Comparison of ENCODE assay signal across 28 mouse cellular contexts in the genomic region with DNA sequence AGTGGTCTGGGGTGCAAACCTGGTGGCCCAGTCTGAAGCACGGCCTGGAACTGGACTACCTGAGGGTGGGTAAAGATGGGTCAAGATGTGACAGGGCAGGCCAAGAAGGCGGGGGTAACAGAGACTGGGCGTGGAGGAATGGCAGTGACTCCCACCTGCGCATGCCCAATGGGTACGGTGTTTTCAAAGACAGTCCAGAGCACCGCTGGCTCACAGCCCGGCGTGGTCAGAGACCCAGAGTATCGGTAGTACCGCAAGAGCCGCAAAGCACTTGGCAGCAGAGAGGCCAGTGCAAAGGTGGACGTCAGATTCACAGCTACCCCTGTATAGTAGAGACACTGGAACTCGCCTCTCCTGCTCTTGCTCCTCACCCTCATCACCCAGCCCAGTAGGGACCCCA. TPM values are rescaled to one million over a fixed set of nuclear protein-coding genes. Genes with fewer than 3 reads are reported as not detected.
DNase-seq lines count a peak whose midpoint lies in the region; ATAC-seq and TF ChIP-seq lines count a peak whose summit lies in the region.
"Had no signal": no experiment of that assay in that cellular context is flagged by ENCODE, and none has a peak within 500 bp of the region (broad histone marks: within the 10 kb centered on the region; RNA-seq: fewer than 3 reads in every experiment).

No protein-coding gene starts in this region.

- DNase-seq in cerebellum, adult 11-12 months: peak; percentile 66
- DNase-seq in cerebellum, adult 8-10 months: no peak
- DNase-seq in hindbrain, postnatal 0 days (ENCODE audit: low spot score): peak; percentile 25
- DNase-seq in midbrain, embryonic 11.5 days (ENCODE audit: low spot score, missing footprints): no peak
- DNase-seq in limb, embryonic 10.5 days (ENCODE audit: low spot score): peak; percentile 35
- DNase-seq in gastrocnemius, postnatal 36 days: no peak
- DNase-seq: gastrocnemius, postnatal 25 days; liver, embryonic 13.5 days; lung, embryonic 14.5 days; lung, postnatal 36 days; retina, postnatal 1 day; thymus, postnatal 14 days had no signal

- H3K4me2 ChIP-seq in hindbrain, postnatal 0 days (ENCODE audit: low read depth, low read length): 0 out of 2 replicates have a peak overlapping the region, but pooled peaks have one; percentile 85
- no peak overlapping the region for H3K4me2 ChIP-seq in hindbrain, embryonic 12.5 days (replicated peaks)
- H3K4me2 ChIP-seq in midbrain, embryonic 15.5 days: 0 out of 2 replicates have a peak overlapping the region, but pooled peaks have one; percentile 8
- no peak overlapping the region for H3K4me2 ChIP-seq in midbrain, embryonic 11.5 days
- H3K4me2 ChIP-seq: limb, embryonic 13.5 days; liver, embryonic 13.5 days; lung, embryonic 14.5 days had no signal

- no peak for ATAC-seq in hindbrain, postnatal 0 days
- no peak for ATAC-seq in hindbrain, embryonic 12.5 days (ENCODE audit: low FRiP score)
- no peak for ATAC-seq in midbrain, embryonic 15.5 days (replicated peaks)
- no peak for ATAC-seq in midbrain, embryonic 11.5 days (ENCODE audit: low FRiP score)
- ATAC-seq: forebrain, embryonic 16.5 days; intestine, postnatal 0 days had no signal

- no peak overlapping the region for H3K27ac ChIP-seq in hindbrain, postnatal 0 days
- no peak overlapping the region for H3K27ac ChIP-seq in hindbrain, embryonic 12.5 days
- H3K27ac ChIP-seq in midbrain, embryonic 15.5 days: no peak overlapping the region
- H3K27ac ChIP-seq in midbrain, embryonic 11.5 days (ENCODE audit: low read depth, low read length): no peak overlapping the region
- H3K27ac ChIP-seq in limb, embryonic 10.5 days: no peak overlapping the region
- H3K27ac ChIP-seq: limb, embryonic 13.5 days; liver, embryonic 13.5 days; stomach, postnatal 0 days had no signal

- no peaks in the 10 kb centered on the region for H3K36me3 ChIP-seq in hindbrain, postnatal 0 days (ENCODE audit: insufficient read depth, low read length)
- peaks cover 16% of the 10 kb centered on the region; the same call in 1 of the 2 replicates for H3K36me3 ChIP-seq in hindbrain, embryonic 12.5 days
- no peaks in the 10 kb centered on the region for H3K36me3 ChIP-seq in midbrain, embryonic 15.5 days (replicated peaks)
- H3K36me3 ChIP-seq in midbrain, embryonic 11.5 days (ENCODE audit: control insufficient read depth, insufficient read depth, low read length): no peaks in the 10 kb centered on the region
- H3K36me3 ChIP-seq in limb, embryonic 10.5 days: peaks cover 11% of the 10 kb centered on the region
- H3K36me3 ChIP-seq: liver, embryonic 13.5 days had no signal

- intact Hi-C loops in gastrocnemius, postnatal 36 days (cut with DNase I): no loop called here

- no peak overlapping the region for H3K9ac ChIP-seq in hindbrain, postnatal 0 days (replicated peaks; ENCODE audit: low read length)
- H3K9ac ChIP-seq in hindbrain, embryonic 12.5 days: no peak overlapping the region
- no peak overlapping the region for H3K9ac ChIP-seq in midbrain, embryonic 15.5 days
- no peak overlapping the region for H3K9ac ChIP-seq in midbrain, embryonic 11.5 days (ENCODE audit: low read length)
- H3K9ac ChIP-seq: limb, embryonic 13.5 days; liver, embryonic 13.5 days; lung, embryonic 14.5 days had no signal

- peaks cover 10% of the 10 kb centered on the region; the same call in 1 of the 2 replicates for H3K27me3 ChIP-seq in hindbrain, postnatal 0 days (ENCODE audit: insufficient read depth, low read length)
- peaks cover 74% of the 10 kb centered on the region for H3K27me3 ChIP-seq in hindbrain, embryonic 12.5 days
- peaks cover 40% of the 10 kb centered on the region for H3K27me3 ChIP-seq in midbrain, embryonic 15.5 days (replicated peaks)
- H3K27me3 ChIP-seq in midbrain, embryonic 11.5 days (ENCODE audit: control insufficient read depth, insufficient read depth, low read length): peaks cover 63% of the 10 kb centered on the region
- H3K27me3 ChIP-seq in limb, embryonic 10.5 days (ENCODE audit: low read depth, poor library complexity, severe bottlenecking): peaks cover 76% of the 10 kb centered on the region
- H3K27me3 ChIP-seq: CH12.LX had no signal

- H3K9me3 ChIP-seq in hindbrain, postnatal 0 days (ENCODE audit: low read length): no peaks in the 10 kb centered on the region
- H3K9me3 ChIP-seq in hindbrain, embryonic 12.5 days (replicated peaks): no peaks in the 10 kb centered on the region
- H3K9me3 ChIP-seq in midbrain, embryonic 15.5 days: no peaks in the 10 kb centered on the region
- no peaks in the 10 kb centered on the region for H3K9me3 ChIP-seq in midbrain, embryonic 11.5 days (ENCODE audit: control insufficient read depth, low read length)
- H3K9me3 ChIP-seq in limb, embryonic 10.5 days (replicated peaks): no peaks in the 10 kb centered on the region
- H3K9me3 ChIP-seq: limb, embryonic 13.5 days; liver, embryonic 13.5 days had no signal

- H3K4me3 ChIP-seq in hindbrain, postnatal 0 days (ENCODE audit: low read length): no peak overlapping the region
- H3K4me3 ChIP-seq in hindbrain, embryonic 12.5 days: no peak overlapping the region
- H3K4me3 ChIP-seq in midbrain, embryonic 15.5 days: no peak overlapping the region
- no peak overlapping the region for H3K4me3 ChIP-seq in midbrain, embryonic 11.5 days (ENCODE audit: low read depth, low read length)
- no peak overlapping the region for H3K4me3 ChIP-seq in limb, embryonic 10.5 days
- H3K4me3 ChIP-seq: limb, embryonic 13.5 days; liver, embryonic 13.5 days; myocyte had no signal

- peaks cover 9% of the 10 kb centered on the region for H3K4me1 ChIP-seq in hindbrain, postnatal 0 days (ENCODE audit: insufficient read depth, low read length)
- H3K4me1 ChIP-seq in hindbrain, embryonic 12.5 days: peaks cover 18% of the 10 kb centered on the region
- H3K4me1 ChIP-seq in midbrain, embryonic 15.5 days: peaks cover 29% of the 10 kb centered on the region
- H3K4me1 ChIP-seq in midbrain, embryonic 11.5 days (ENCODE audit: control insufficient read depth, insufficient read depth, low read length): peaks cover 6% of the 10 kb centered on the region
- peaks cover 41% of the 10 kb centered on the region for H3K4me1 ChIP-seq in limb, embryonic 10.5 days

- no peak for TF ChIP-seq CTCF in hindbrain, postnatal 0 days (IDR thresholded peaks at IDR 0.05; ENCODE audit: low read depth)

- 56% methylated on average over 13 of the region's 13 CpGs for WGBS in hindbrain, postnatal 0 days
- 49% methylated on average over 13 of the region's 13 CpGs for WGBS in hindbrain, embryonic 12.5 days
- 66% methylated on average over 13 of the region's 13 CpGs for WGBS in midbrain, embryonic 15.5 days
- WGBS in midbrain, embryonic 11.5 days: 51% methylated on average over 13 of the region's 13 CpGs
- WGBS in limb, embryonic 10.5 days: 66% methylated on average over 13 of the region's 13 CpGs

RNA-seq across cellular contexts. Expression of a gene that starts 2.6 kb away (rescaled TPM):
- 6.1 and 9.1 TPM in 2 replicates for total RNA-seq in hindbrain, postnatal 0 days (2014; rRNA removed)
- 6.3 and 6.4 TPM in 2 replicates for polyA plus RNA-seq in hindbrain, postnatal 0 days (2015; fragmentation: Nextera tagmentation; extraction: Ambion mirVana)
- polyA plus RNA-seq in hindbrain, embryonic 12.5 days (2016; fragmentation: Nextera tagmentation; extraction: Ambion mirVana): 0.93 and 1.0 TPM in 2 replicates
- polyA plus RNA-seq in midbrain, embryonic 15.5 days (2015; fragmentation: Nextera tagmentation; extraction: Ambion mirVana): 3.5 and 4.9 TPM in 2 replicates
- 0.21 and 0.37 TPM in 2 replicates for polyA plus RNA-seq in midbrain, embryonic 11.5 days (2014; fragmentation: Nextera tagmentation; extraction: Ambion mirVana)
- polyA plus RNA-seq in limb, embryonic 10.5 days (2016; fragmentation: Nextera tagmentation; extraction: Ambion mirVana): 0.55 and 0.61 TPM in 2 replicates
- not detected for total RNA-seq in gastrocnemius, postnatal 36 days (2021)
- total RNA-seq: common myeloid progenitor, adult 5-6 weeks; gastrocnemius, postnatal 25 days; heart, adult 8-10 months; hematopoietic stem cell, adult 5-6 weeks; MEL had no signal
- polyA plus RNA-seq: heart, embryonic 16.5 days; intestine, postnatal 0 days; liver, embryonic 13.5 days; stomach, postnatal 0 days had no signal

RNA-seq across cellular contexts. Expression of a gene that starts 2.7 kb away (rescaled TPM):
- 3.3 and 7.0 TPM in 2 replicates for total RNA-seq in hindbrain, postnatal 0 days (2014; rRNA removed)
- polyA plus RNA-seq in hindbrain, postnatal 0 days (2015; fragmentation: Nextera tagmentation; extraction: Ambion mirVana): 1.9 TPM in 2 replicates
- 3.5 and 4.1 TPM in 2 replicates for polyA plus RNA-seq in hindbrain, embryonic 12.5 days (2016; fragmentation: Nextera tagmentation; extraction: Ambion mirVana)
- 3.9 and 5.2 TPM in 2 replicates for polyA plus RNA-seq in midbrain, embryonic 15.5 days (2015; fragmentation: Nextera tagmentation; extraction: Ambion mirVana)
- polyA plus RNA-seq in midbrain, embryonic 11.5 days (2014; fragmentation: Nextera tagmentation; extraction: Ambion mirVana): 2.2 and 2.3 TPM in 2 replicates
- polyA plus RNA-seq in limb, embryonic 10.5 days (2016; fragmentation: Nextera tagmentation; extraction: Ambion mirVana): 2.5 and 3.4 TPM in 2 replicates
- 1 to 10 TPM in 1 of 2 experiments, under 1 TPM in 1; 0.74 to 1.1 TPM for total RNA-seq in gastrocnemius, postnatal 36 days (2021)
- total RNA-seq: hematopoietic stem cell, adult 5-6 weeks had no signal

RNA-seq across cellular contexts. Expression of a gene that starts 38.4 kb away (rescaled TPM):
- 15.5 and 15.6 TPM in 2 replicates for total RNA-seq in hindbrain, postnatal 0 days (2014; rRNA removed)
- 2.0 and 2.3 TPM in 2 replicates for polyA plus RNA-seq in hindbrain, postnatal 0 days (2015; fragmentation: Nextera tagmentation; extraction: Ambion mirVana)
- polyA plus RNA-seq in hindbrain, embryonic 12.5 days (2016; fragmentation: Nextera tagmentation; extraction: Ambion mirVana): 21.0 and 26.5 TPM in 2 replicates
- polyA plus RNA-seq in midbrain, embryonic 15.5 days (2015; fragmentation: Nextera tagmentation; extraction: Ambion mirVana): 1.7 and 2.6 TPM in 2 replicates
- polyA plus RNA-seq in midbrain, embryonic 11.5 days (2014; fragmentation: Nextera tagmentation; extraction: Ambion mirVana): 3.8 and 4.4 TPM in 2 replicates
- polyA plus RNA-seq in limb, embryonic 10.5 days (2016; fragmentation: Nextera tagmentation; extraction: Ambion mirVana): 16.8 and 24.5 TPM in 2 replicates
- total RNA-seq in gastrocnemius, postnatal 36 days (2021): 1 to 10 TPM; 3.6 to 4.5 TPM
- total RNA-seq: CH12.LX; common myeloid progenitor, adult 5-6 weeks; hematopoietic stem cell, adult 5-6 weeks had no signal

RNA-seq across cellular contexts. Expression of a gene that starts 56.0 kb away (rescaled TPM):
- total RNA-seq in hindbrain, postnatal 0 days (2014; rRNA removed): 0.42 and 1.3 TPM in 2 replicates
- polyA plus RNA-seq in hindbrain, postnatal 0 days (2015; fragmentation: Nextera tagmentation; extraction: Ambion mirVana): 0.11 and 0.20 TPM in 2 replicates
- polyA plus RNA-seq in hindbrain, embryonic 12.5 days (2016; fragmentation: Nextera tagmentation; extraction: Ambion mirVana): 0.66 and 0.73 TPM in 2 replicates
- 0.53 and 0.68 TPM in 2 replicates for polyA plus RNA-seq in midbrain, embryonic 15.5 days (2015; fragmentation: Nextera tagmentation; extraction: Ambion mirVana)
- polyA plus RNA-seq in midbrain, embryonic 11.5 days (2014; fragmentation: Nextera tagmentation; extraction: Ambion mirVana): 0.16 and 0.25 TPM in 2 replicates
- 0.34 and 0.44 TPM in 2 replicates for polyA plus RNA-seq in limb, embryonic 10.5 days (2016; fragmentation: Nextera tagmentation; extraction: Ambion mirVana)
- total RNA-seq in gastrocnemius, postnatal 36 days (2021): under 1 TPM; 0.20 TPM
- total RNA-seq: hematopoietic stem cell, adult 5-6 weeks had no signal
- polyA plus RNA-seq: intestine, postnatal 0 days; stomach, postnatal 0 days had no signal

RNA-seq across cellular contexts. Expression of a gene that starts 58.5 kb away (rescaled TPM):
- total RNA-seq in hindbrain, postnatal 0 days (2014; rRNA removed): 0.29 TPM in 1 of 2 replicates, not detected in the other
- polyA plus RNA-seq in hindbrain, postnatal 0 days (2015; fragmentation: Nextera tagmentation; extraction: Ambion mirVana): 0.04 TPM in 1 of 2 replicates, not detected in the other
- 0.07 and 0.10 TPM in 2 replicates for polyA plus RNA-seq in hindbrain, embryonic 12.5 days (2016; fragmentation: Nextera tagmentation; extraction: Ambion mirVana)
- not detected in 2 replicates for polyA plus RNA-seq in midbrain, embryonic 15.5 days (2015; fragmentation: Nextera tagmentation; extraction: Ambion mirVana)
- polyA plus RNA-seq in midbrain, embryonic 11.5 days (2014; fragmentation: Nextera tagmentation; extraction: Ambion mirVana): not detected in 2 replicates
- polyA plus RNA-seq in limb, embryonic 10.5 days (2016; fragmentation: Nextera tagmentation; extraction: Ambion mirVana): 0.04 and 0.05 TPM in 2 replicates
- total RNA-seq in gastrocnemius, postnatal 36 days (2021): under 1 TPM in 1 of 2 experiments, not detected in 1; 0.08 TPM
- total RNA-seq: CH12.LX; common myeloid progenitor, adult 5-6 weeks; layer of hippocampus, adult 18-20 months; left cerebral cortex, postnatal 10 days had no signal
- polyA plus RNA-seq: embryonic facial prominence, embryonic 14.5 days; forebrain, embryonic 16.5 days; liver, embryonic 13.5 days had no signal

Comparison
In these comparisons a context has a peak if more than half of its experiments do, and no peak if none do; other contexts are left out.
1. DNase-seq: peak in cerebellum, adult 11-12 months (single experiment), hindbrain, postnatal 0 days (single experiment) and limb, embryonic 10.5 days (single experiment); none in cerebellum, adult 8-10 months (single experiment), midbrain, embryonic 11.5 days (single experiment) and gastrocnemius, postnatal 36 days (0 of 2).
2. H3K4me2 ChIP-seq: peak in hindbrain, postnatal 0 days (single experiment) and midbrain, embryonic 15.5 days (single experiment); none in hindbrain, embryonic 12.5 days (single experiment) and midbrain, embryonic 11.5 days (single experiment).